Mouse (Mus musculus) embryonic facial prominence, embryonic 14.5 days (tissue): ENCODE results near the gene Mxi1. TPM values are rescaled to one million over a fixed set of nuclear protein-coding genes. Genes with fewer than 3 reads are reported as not detected.

Source experiments
- ATAC-seq: fragments of 200-750 bp; cut with Nextera tagmentation; 2 replicates; pipeline ENCODE4 v1.8.0; 2017; ENCODE audit warnings: low read depth, moderate number of reproducible peaks, moderate TSS enrichment
- DNase-seq: peaks from one replicate; pipeline ENCODE4 v3.0.0-alpha.2; 2015; ENCODE audit warnings: low spot score
- H3K27ac ChIP-seq: fragments of 300-500 bp; sonication (generic); replicated peaks from 2 replicates; pipeline ENCODE4 v1.5.1; 2014; ENCODE audit warnings: low read depth, mild to moderate bottlenecking, low read length, moderate library complexity
- H3K27me3 ChIP-seq: fragments of 300-500 bp; sonication (generic); replicated peaks from 2 replicates; pipeline ENCODE4 v1.6.1; 2014; ENCODE audit warnings: low read length; ENCODE audit not compliant: control insufficient read depth, insufficient read depth
- H3K36me3 ChIP-seq: fragments of 300-500 bp; sonication (generic); 2 replicates; pipeline ENCODE4 v1.6.1; 2014; ENCODE audit warnings: low read length, mixed read lengths; ENCODE audit not compliant: control insufficient read depth, insufficient read depth
- H3K4me1 ChIP-seq: fragments of 300-500 bp; sonication (generic); 2 replicates; pipeline ENCODE4 v1.6.1; 2014; ENCODE audit warnings: antibody characterized with exemption, low read length; ENCODE audit not compliant: control insufficient read depth, insufficient read depth
- H3K4me2 ChIP-seq: fragments of 300-500 bp; sonication (generic); 2 replicates; pipeline ENCODE4 v1.6.1; 2014; ENCODE audit warnings: low read depth, mild to moderate bottlenecking, low read length, moderate library complexity, mixed read lengths
- H3K4me3 ChIP-seq: fragments of 300-500 bp; sonication (generic); 2 replicates; pipeline ENCODE4 v1.5.1; 2014; ENCODE audit warnings: low read depth, mild to moderate bottlenecking, low read length
- H3K9ac ChIP-seq: fragments of 300-500 bp; sonication (generic); 2 replicates; pipeline ENCODE4 v1.6.1; 2014; ENCODE audit warnings: low read depth, mild to moderate bottlenecking, low read length, moderate library complexity, mixed read lengths
- H3K9me3 ChIP-seq: fragments of 300-500 bp; sonication (generic); 2 replicates; pipeline ENCODE4 v1.6.1; 2016; ENCODE audit warnings: low read length; ENCODE audit not compliant: control insufficient read depth
- WGBS: fragments of 180-500 bp; shearing (Covaris S2); extraction: QIAGEN DNeasy Blood & Tissue Kit; methylation state at CpG from one replicate; pipeline ENCODE4 v1.1.7; 2014; 5-methylcytosine and 5-hydroxymethylcytosine counted together
- polyA plus RNA-seq: library from polyadenylated mRNA; unstranded; fragments of >200 nt; fragmentation: Nextera tagmentation; extraction: Ambion mirVana; gene quantifications from 2 replicates; pipeline ENCODE4 v1.2.1, GENCODE M21; 2014

The Mxi1 gene
- polyA plus RNA-seq, 1 experiment from 2014 or later, result 36.0 TPM

DNA sequence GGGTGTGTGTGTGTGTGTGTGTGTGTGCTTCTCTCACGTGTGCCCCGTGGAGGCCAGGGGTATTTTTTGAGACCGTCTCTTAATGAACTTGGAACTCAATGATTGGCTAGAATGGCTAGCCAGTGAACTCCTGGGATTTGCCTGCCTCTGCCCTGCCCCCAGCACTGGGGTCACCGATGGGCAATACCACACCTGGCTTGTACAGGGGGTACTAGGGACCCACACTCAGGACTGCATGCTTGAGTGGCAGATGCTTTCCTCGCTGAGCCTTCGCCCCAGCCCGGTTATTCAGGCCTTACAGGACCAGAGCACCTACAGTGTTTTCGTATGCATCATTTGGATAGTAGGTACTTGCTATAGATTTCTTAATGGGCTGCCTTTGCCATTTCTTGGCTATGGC, 5.8 kb downstream of the Mxi1 start:
- peaks cover 19% of the 10 kb centered on the region for H3K4me1 ChIP-seq
- H3K9ac ChIP-seq, result no peak overlapping the region; the same call in 1 of the 2 replicates
- no peak overlapping the region for H3K4me3 ChIP-seq
- no peak overlapping the region for H3K27ac ChIP-seq
- ATAC-seq, result no peak
- H3K36me3 ChIP-seq, result no peaks in the 10 kb centered on the region
- no peak for DNase-seq
- H3K4me2 ChIP-seq, result no peak overlapping the region
- H3K9me3 ChIP-seq, result no peaks in the 10 kb centered on the region
- no peaks in the 10 kb centered on the region for H3K27me3 ChIP-seq
- WGBS, result 80% methylated on average over 8 of the region's 8 CpGs

DNA sequence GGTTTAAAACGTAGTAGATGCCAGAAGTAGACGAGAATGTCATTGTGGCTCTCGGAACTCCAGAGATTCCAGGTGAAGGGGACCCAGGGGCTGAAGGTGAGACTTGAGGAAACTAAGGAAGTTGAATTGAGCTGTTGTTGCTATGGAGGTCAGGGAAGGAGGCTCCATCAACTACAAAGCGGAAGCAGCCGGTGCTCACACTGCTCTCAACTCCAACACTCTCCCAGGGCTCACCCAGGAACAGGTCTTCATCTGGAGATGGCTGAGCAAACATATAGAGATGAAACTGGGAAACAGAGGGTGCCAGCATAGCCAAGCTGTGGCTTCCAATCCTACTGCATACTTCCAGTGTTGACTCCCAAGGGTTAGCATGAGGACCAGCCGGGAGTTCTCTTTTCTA, 6.6 kb downstream of the Mxi1 start:
- 84% methylated on average over 6 of the region's 6 CpGs for WGBS
- Histone ChIP-seq H3K4me1 (peaks cover 19% of the 10 kb centered on the region), H3K27ac (no peak overlapping the region), H3K9me3 (no peaks in the 10 kb centered on the region), H3K4me2 (no peak overlapping the region), H3K4me3 (no peak overlapping the region), H3K27me3 (no peaks in the 10 kb centered on the region), H3K36me3 (no peaks in the 10 kb centered on the region), H3K9ac (no peak overlapping the region)
- no peak for ATAC-seq
- DNase-seq, result no peak

DNA sequence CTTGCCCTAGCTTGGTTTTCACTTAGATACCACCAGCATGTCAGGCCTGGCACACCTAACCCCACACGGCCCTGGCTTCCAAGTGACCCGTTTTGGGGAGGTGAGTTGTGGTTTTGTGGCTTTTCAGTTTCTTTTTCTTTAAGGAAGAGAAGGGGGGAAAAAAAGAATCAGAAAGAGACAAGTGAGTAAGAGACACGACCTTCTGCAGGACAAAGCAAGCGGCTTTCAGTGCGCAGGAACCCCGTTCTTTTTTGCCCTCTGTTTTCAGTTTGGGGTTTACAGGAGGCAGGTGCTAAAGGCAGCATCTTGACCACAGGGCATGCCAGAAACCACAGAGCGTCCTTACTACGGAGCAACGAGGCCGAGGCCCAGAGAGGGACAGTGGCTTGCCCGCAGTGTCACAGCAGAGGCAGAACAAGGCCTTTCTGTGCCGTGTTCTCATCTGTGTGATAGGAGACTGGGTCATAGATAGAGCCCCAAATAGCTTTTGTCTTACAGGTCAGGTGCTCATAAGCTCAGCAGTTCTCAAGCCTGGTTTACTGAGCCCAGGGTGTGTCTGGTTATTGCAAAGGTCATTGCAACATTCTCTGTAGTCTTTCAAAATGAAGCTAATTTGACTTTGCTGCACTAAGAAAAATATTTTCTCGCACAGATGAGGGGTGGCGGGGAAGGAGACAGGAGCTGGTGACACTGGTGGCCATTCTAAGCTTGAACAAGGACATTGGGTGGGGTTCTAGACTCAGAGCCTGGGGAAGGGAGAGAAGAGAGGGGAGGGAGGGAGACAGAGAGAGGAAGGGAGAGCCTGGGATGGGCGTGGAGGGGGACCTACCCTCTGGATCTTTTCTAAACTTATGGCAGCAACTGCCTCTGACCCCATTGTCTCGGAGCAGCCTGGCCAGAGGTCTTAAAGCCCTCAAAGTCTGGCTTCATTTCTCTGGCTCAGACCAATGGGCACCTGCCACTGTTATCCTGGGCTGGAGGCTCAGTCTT, 8.1 kb downstream of the Mxi1 start:
- Histone ChIP-seq H3K4me2 (no peak overlapping the region), H3K4me3 (no peak overlapping the region), H3K27ac (no peak overlapping the region), H3K9me3 (no peaks in the 10 kb centered on the region), H3K36me3 (no peaks in the 10 kb centered on the region), H3K4me1 (peaks cover 19% of the 10 kb centered on the region), H3K27me3 (no peaks in the 10 kb centered on the region), H3K9ac (no peak overlapping the region)
- WGBS, result 76% methylated on average over 15 of the region's 16 CpGs
- ATAC-seq (no peak), DNase-seq (no peak)

DNA sequence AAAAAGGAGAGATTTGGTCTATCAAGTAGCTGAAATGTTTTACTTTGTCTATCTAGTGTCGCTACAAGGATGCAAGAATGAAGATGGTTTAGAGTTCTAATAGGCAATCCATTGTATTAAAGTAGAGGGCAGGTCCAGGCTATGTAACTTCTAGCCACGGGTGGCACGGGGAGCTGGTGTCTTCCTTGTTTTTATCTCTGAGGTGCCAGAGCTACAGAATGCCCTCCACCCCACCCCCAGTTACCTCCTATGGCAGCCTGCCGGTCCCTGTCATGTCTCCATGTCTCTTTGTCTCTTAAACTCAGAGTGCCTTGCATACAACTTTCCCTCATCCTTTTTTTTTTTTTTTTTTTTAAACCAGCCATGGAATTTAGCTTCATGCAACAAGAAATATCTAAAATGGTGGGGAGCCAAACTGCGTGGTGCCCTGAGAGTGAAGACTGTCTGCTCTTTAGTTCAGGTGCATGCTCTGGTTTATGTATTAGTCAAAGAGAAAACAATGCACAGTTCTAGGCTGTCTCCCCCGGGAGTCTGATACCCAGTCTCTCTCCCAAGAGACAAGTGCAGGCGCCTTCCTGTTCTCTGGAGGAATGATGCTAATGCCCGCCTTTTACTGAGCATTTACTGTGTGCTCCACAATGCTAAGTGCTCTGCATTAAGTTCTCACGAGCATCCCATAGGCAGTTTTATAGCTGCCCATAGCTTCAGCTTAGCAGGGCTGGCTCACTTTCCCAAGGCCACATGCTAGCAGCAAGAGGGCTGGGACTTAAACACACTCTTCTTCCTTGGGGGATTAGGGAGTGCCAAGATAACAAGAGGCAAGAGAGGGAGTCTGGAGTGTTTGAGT, 10.2 kb downstream of the Mxi1 start:
- Histone ChIP-seq H3K4me1 (peaks cover 14% of the 10 kb centered on the region), H3K4me3 (no peak overlapping the region), H3K9me3 (no peaks in the 10 kb centered on the region), H3K9ac (no peak overlapping the region), H3K27ac (no peak overlapping the region), H3K27me3 (no peaks in the 10 kb centered on the region), H3K36me3 (no peaks in the 10 kb centered on the region), H3K4me2 (no peak overlapping the region)
- no peak for ATAC-seq
- 77% methylated on average over 9 of the region's 9 CpGs for WGBS
- DNase-seq, result no peak

DNA sequence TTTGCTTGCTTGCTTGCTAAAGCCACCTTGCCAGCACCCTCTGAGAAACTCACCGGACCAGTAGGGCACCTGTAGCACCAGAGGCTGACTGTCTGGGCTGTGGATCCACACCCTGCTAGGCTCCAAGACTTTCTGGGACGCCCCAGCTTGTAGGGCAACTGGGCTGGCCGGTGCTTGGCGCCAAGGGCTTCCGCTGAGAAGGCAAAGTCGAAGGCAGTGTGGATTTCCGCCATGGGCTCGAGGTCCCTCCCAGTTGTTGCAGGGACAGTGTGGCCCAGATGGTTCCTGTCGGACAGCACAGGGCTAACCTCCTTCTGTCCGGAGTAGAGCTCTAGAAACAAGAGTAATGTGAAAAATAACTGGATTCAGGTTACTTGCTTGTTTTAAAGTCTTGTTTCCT, 11.0 kb downstream of the Mxi1 start:
- H3K36me3 ChIP-seq, result no peaks in the 10 kb centered on the region
- H3K27me3 ChIP-seq, result no peaks in the 10 kb centered on the region
- H3K4me1 ChIP-seq, result peaks cover 20% of the 10 kb centered on the region
- H3K4me2 ChIP-seq, result no peak overlapping the region
- H3K4me3 ChIP-seq, result no peak overlapping the region
- H3K9ac ChIP-seq, result no peak overlapping the region
- DNase-seq, result no peak
- H3K27ac ChIP-seq, result no peak overlapping the region
- no peaks in the 10 kb centered on the region for H3K9me3 ChIP-seq
- 67% methylated on average over 10 of the region's 10 CpGs for WGBS
- ATAC-seq, result no peak

DNA sequence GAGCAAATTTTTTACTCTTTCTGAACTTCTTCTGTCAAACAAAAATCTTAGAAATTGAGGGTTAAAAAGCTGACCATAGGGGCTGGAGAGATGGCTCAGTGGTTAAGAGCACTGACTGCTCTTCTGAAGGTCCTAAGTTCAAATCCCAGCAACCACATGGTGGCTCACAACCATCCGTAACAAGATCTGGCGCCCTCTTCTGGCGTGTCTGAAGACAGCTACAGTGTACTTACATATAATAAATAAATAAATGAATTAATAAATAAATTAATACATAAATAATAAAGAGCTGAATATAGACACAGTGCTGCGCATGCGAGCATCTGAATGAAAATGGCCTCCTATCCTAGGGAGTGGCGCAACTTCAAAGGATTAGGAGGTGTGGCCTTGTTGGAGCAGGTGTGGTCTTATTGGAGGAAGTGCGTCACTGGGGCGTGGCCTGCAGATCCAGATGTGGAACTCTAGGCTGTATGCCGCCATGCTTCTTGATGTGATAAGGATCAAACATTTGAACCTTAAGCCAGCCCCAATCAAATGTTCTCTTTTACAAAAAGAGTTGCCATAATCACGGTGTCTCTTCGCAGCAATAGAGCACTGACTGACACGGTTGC, 12.2 kb downstream of the Mxi1 start:
- 93% methylated on average over 12 of the region's 12 CpGs for WGBS
- Histone ChIP-seq H3K4me1 (peaks cover 17% of the 10 kb centered on the region), H3K36me3 (no peaks in the 10 kb centered on the region), H3K27ac (no peak overlapping the region), H3K9me3 (no peaks in the 10 kb centered on the region), H3K27me3 (no peaks in the 10 kb centered on the region), H3K9ac (no peak overlapping the region), H3K4me2 (no peak overlapping the region), H3K4me3 (no peak overlapping the region)
- ATAC-seq (no peak), DNase-seq (no peak)

DNA sequence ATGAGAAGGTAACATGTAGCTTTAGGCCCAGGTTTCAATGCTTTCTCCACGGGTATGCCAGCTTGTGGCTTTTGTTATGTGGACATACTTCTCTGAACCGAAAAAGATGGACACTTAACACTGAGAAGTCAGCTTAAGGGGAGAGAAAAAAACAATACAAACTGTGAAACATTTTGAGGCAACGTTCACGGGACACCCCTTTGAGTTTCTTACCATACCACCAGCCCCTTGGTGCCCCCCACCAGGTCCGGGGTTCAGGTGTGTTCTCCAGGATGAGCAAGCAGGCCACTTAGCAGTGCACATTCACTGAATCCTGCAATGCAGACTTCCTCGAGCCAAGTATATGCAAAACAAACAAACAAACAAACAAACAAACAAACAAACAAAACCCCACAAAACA, 14.5 kb downstream of the Mxi1 start:
- H3K27ac ChIP-seq, result 0 out of 2 replicates have a peak overlapping the region, but pooled peaks have one; percentile 28
- DNase-seq (no peak), ATAC-seq (no peak)
- WGBS, result 46% methylated on average over 6 of the region's 6 CpGs
- H3K36me3 ChIP-seq, result no peaks in the 10 kb centered on the region
- peak overlapping the region; percentile 61; the same call in 1 of the 2 replicates for H3K9ac ChIP-seq
- H3K9me3 ChIP-seq, result no peaks in the 10 kb centered on the region
- no peaks in the 10 kb centered on the region for H3K27me3 ChIP-seq
- H3K4me1 ChIP-seq, result peaks cover 15% of the 10 kb centered on the region
- H3K4me2 ChIP-seq, result peak overlapping the region; percentile 63
- no peak overlapping the region for H3K4me3 ChIP-seq

DNA sequence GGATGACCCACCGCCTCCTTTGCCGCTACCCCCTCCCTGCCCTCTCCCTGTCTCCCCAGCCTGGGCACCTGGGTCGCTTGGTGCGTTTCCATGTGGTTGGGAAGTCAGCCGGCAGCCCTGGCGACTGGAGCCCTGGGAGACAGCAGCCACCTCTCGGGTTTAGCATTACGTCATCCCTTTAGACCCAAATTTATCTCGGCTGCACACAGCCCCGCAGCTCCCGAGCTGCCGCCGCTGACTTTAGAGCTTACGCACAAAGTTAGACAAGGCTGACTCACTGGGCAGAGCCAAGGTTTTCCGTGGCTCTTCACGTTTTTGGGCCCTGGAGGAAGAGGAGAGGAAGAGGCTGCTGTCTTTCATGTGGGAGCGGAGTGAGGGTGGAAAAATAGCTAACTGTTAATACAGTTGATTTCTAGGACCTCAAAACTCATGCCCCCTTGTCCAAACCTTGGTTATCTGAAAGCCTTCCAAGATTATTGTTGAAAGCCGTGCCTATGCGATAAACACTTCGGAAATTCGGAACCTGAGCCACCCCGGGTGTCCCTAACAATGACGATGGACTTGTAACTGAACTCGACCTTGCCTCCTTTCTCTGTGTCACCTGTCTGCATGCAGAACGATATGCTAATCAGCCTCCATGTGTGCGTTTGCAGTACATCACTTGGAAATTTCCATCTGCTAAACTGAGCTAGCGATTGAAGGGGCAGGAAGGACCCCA, 15.4 kb downstream of the Mxi1 start:
- WGBS, result 13% methylated on average over 27 of the region's 27 CpGs
- Histone ChIP-seq H3K4me1 (peaks cover 18% of the 10 kb centered on the region), H3K9ac (peak overlapping the region; percentile 61), H3K9me3 (no peaks in the 10 kb centered on the region), H3K27me3 (no peaks in the 10 kb centered on the region), H3K27ac (peak overlapping the region; percentile 58; the same call in 1 of the 2 replicates), H3K4me2 (peak overlapping the region; percentile 63), H3K36me3 (no peaks in the 10 kb centered on the region), H3K4me3 (peak overlapping the region; percentile 33)
- ATAC-seq (peak; percentile 20), DNase-seq (peak; percentile 83)
